Mouse (Mus musculus) spleen, adult 12 weeks (tissue): Measurements from ENCODE around the gene Wdr73.
A peak's percentile ranks its signal among the peaks of the same experiment; 100 is the strongest.

Experiments
- DNase-seq: peaks from one replicate; pipeline ENCODE4 v3.0.0; 2022; ENCODE audit warnings: low spot score

The Wdr73 gene

GRCm38 (mm10) chr7:80894815-80895519, 6.1 kb downstream of the Wdr73 start:
- no peak for DNase-seq

GRCm38 (mm10) chr7:80894196-80894595, 6.9 kb downstream of the Wdr73 start:
- DNase-seq = no peak

GRCm38 (mm10) chr7:80893753-80894129, 7.3 kb downstream of the Wdr73 start:
- DNase-seq = no peak

GRCm38 (mm10) chr7:80893086-80893752, 7.8 kb downstream of the Wdr73 start:
- no peak for DNase-seq

- peak; percentile 48 for DNase-seq
Measured at GRCm38 (mm10) chr7:80889841-80890241, 11.2 kb downstream of the Wdr73 start.

GRCm38 (mm10) chr7:80889021-80889511, 12.0 kb downstream of the Wdr73 start:
- no peak for DNase-seq

GRCm38 (mm10) chr7:80888595-80888994, 12.5 kb downstream of the Wdr73 start:
- DNase-seq = no peak

GRCm38 (mm10) chr7:80885666-80886065, 15.4 kb downstream of the Wdr73 start:
- no peak for DNase-seq

- DNase-seq = peak; percentile 56
Measured at GRCm38 (mm10) chr7:80882830-80883505, 18.1 kb downstream of the Wdr73 start.

GRCm38 (mm10) chr7:80875727-80876126, 25.3 kb downstream of the Wdr73 start:
- no peak for DNase-seq

GRCm38 (mm10) chr7:80873631-80874030, 27.4 kb downstream of the Wdr73 start:
- no peak for DNase-seq

GRCm38 (mm10) chr7:80873038-80873437, 28.0 kb downstream of the Wdr73 start:
- DNase-seq = no peak

GRCm38 (mm10) chr7:80868686-80869085, 32.4 kb downstream of the Wdr73 start:
- DNase-seq = no peak

- DNase-seq = no peak
Measured at GRCm38 (mm10) chr7:80866514-80867147, 34.4 kb downstream of the Wdr73 start.

GRCm38 (mm10) chr7:80865521-80865920, 35.5 kb downstream of the Wdr73 start:
- no peak for DNase-seq

- DNase-seq = peak; percentile 24
Measured at GRCm38 (mm10) chr7:80864831-80865230, 36.2 kb downstream of the Wdr73 start.

GRCm38 (mm10) chr7:80864151-80864550, 36.9 kb downstream of the Wdr73 start:
- DNase-seq = no peak

- DNase-seq = no peak
Measured at GRCm38 (mm10) chr7:80863520-80863919, 37.5 kb downstream of the Wdr73 start.

- no peak for DNase-seq
Measured at GRCm38 (mm10) chr7:80862475-80862874, 38.6 kb downstream of the Wdr73 start.

- peak; percentile 71 for DNase-seq
Measured at GRCm38 (mm10) chr7:80860729-80861274, 40.3 kb downstream of the Wdr73 start, which contains the start of gene Zscan2. TSS of gene Zscan2 (plus strand) at chr7:80860920.

GRCm38 (mm10) chr7:80860227-80860626, 40.8 kb downstream of the Wdr73 start:
- DNase-seq = peak; percentile 18

GRCm38 (mm10) chr7:80857181-80857580, 43.9 kb downstream of the Wdr73 start:
- peak; percentile 58 for DNase-seq
